Mouse (Mus musculus): Measurements from ENCODE around the gene Gm45062. TPM values are rescaled to one million over a fixed set of nuclear protein-coding genes. Genes with fewer than 3 reads are reported as not detected.

The Gm45062 gene
- polyA plus RNA-seq, 1 experiment: not detected

- no peak overlapping the region for H3K4me3 ChIP-seq (ENCODE audit: low read depth, low read length)
- no peaks in the 10 kb centered on the region for H3K4me1 ChIP-seq (ENCODE audit: control insufficient read depth, insufficient read depth, insufficient read length, low read length)
- no peak overlapping the region for H3K27ac ChIP-seq (ENCODE audit: insufficient read depth, low read depth, low read length)
- WGBS: 88% methylated on average over 10 of the region's 10 CpGs
- TF ChIP-seq POLR2A (IDR thresholded peaks at IDR 0.05; ENCODE audit: low read depth, low read length): no peak
- no peak for TF ChIP-seq CTCF (IDR thresholded peaks at IDR 0.05; ENCODE audit: extremely low read depth, insufficient read length, insufficient replicate concordance, low read depth, low read length)
- no peaks in the 10 kb centered on the region for H3K27me3 ChIP-seq (ENCODE audit: control insufficient read depth, insufficient read depth, low read length)
- no peaks in the 10 kb centered on the region for H3K36me3 ChIP-seq (ENCODE audit: control insufficient read depth, insufficient read depth, low read length)
Measured at GRCm38 (mm10) chr6:8644703-8645102, 385.5 kb downstream of the Gm45062 start.

GRCm38 (mm10) chr6:8645708-8646107 is 386.5 kb downstream of the Gm45062 start:
- Histone ChIP-seq H3K4me1 (ENCODE audit: control insufficient read depth, insufficient read depth, insufficient read length, low read length) (no peaks in the 10 kb centered on the region), H3K4me3 (ENCODE audit: low read depth, low read length) (no peak overlapping the region), H3K27me3 (ENCODE audit: control insufficient read depth, insufficient read depth, low read length) (no peaks in the 10 kb centered on the region), H3K27ac (ENCODE audit: insufficient read depth, low read depth, low read length) (no peak overlapping the region), H3K36me3 (ENCODE audit: control insufficient read depth, insufficient read depth, low read length) (0 out of 2 replicates have a peak, but pooled peaks cover 1% of the 10 kb centered on the region)
- TF ChIP-seq POLR2A (IDR thresholded peaks at IDR 0.05; ENCODE audit: low read depth, low read length) (no peak), CTCF (IDR thresholded peaks at IDR 0.05; ENCODE audit: extremely low read depth, insufficient read length, insufficient replicate concordance, low read depth, low read length) (no peak)
- 74% methylated on average over 2 of the region's 2 CpGs for WGBS

Other genes with a start within 250 kb of the Gm45062 start
- 0.03 and 0.06 TPM in 2 replicates for gene Col28a1, start 66.8 kb upstream of the Gm45062 start, polyA plus RNA-seq (2012; rRNA removed)
- gene Mios, start 50.2 kb upstream of the Gm45062 start, polyA plus RNA-seq (2012; rRNA removed): 0.37 and 0.43 TPM in 2 replicates
- gene Rpa3, start 277 bp upstream of the Gm45062 start, polyA plus RNA-seq (2012; rRNA removed): 0.39 and 0.41 TPM in 2 replicates
- gene Umad1, start 162 bp upstream of the Gm45062 start, polyA plus RNA-seq (2012; rRNA removed): 6.4 and 9.0 TPM in 2 replicates